Mouse (Mus musculus): ENCODE measurements around the gene Jmjd1c. TPM values are rescaled to one million over a fixed set of nuclear protein-coding genes. Genes with fewer than 3 reads are reported as not detected.
A peak's percentile ranks its signal among the peaks of the same experiment; 100 is the strongest.

Gene Jmjd1c
- polyA plus RNA-seq, 1 experiment from 2014 or later, result 40.3 TPM

- Histone ChIP-seq H3K9ac (no peak overlapping the region), H3K27ac (peak overlapping the region; percentile 77), H3K27me3 (replicated peaks) (no peaks in the 10 kb centered on the region), H3K4me3 (replicated peaks) (peak overlapping the region; percentile 34), H3K4me1 (peaks cover 10% of the 10 kb centered on the region; the same call in 1 of the 2 replicates), H3K9me3 (no peaks in the 10 kb centered on the region), H3K4me2 (peak overlapping the region; percentile 52), H3K36me3 (no peaks in the 10 kb centered on the region)
- ATAC-seq (ENCODE audit: insufficient read depth, low FRiP score, low read depth), result no peak
Observed at GRCm38 (mm10) chr10:67186489-67186888, 90.6 kb downstream of the Jmjd1c start.

- 6% methylated on average over 5 of the region's 5 CpGs for WGBS
- Histone ChIP-seq H3K4me2 (peak overlapping the region; percentile 52), H3K9me3 (no peaks in the 10 kb centered on the region), H3K4me1 (peaks cover 10% of the 10 kb centered on the region; the same call in 1 of the 2 replicates), H3K36me3 (no peaks in the 10 kb centered on the region), H3K27me3 (replicated peaks) (no peaks in the 10 kb centered on the region), H3K9ac (no peak overlapping the region), H3K4me3 (replicated peaks) (peak overlapping the region; percentile 34), H3K27ac (peak overlapping the region; percentile 77)
- no peak for ATAC-seq (ENCODE audit: insufficient read depth, low FRiP score, low read depth)
Observed at GRCm38 (mm10) chr10:67187001-67187453, 91.1 kb downstream of the Jmjd1c start.

GRCm38 (mm10) chr10:67187952-67188351 is 92.0 kb downstream of the Jmjd1c start:
- ATAC-seq (ENCODE audit: insufficient read depth, low FRiP score, low read depth), result no peak
- peaks cover 2% of the 10 kb centered on the region; the same call in 1 of the 2 replicates for H3K36me3 ChIP-seq
- peaks cover 5% of the 10 kb centered on the region; the same call in 1 of the 2 replicates for H3K4me1 ChIP-seq
- H3K4me2 ChIP-seq, result peak overlapping the region; percentile 52
- 63% methylated on average over 2 of the region's 2 CpGs for WGBS
- no peak overlapping the region for H3K27ac ChIP-seq
- H3K9ac ChIP-seq, result no peak overlapping the region
- H3K9me3 ChIP-seq, result no peaks in the 10 kb centered on the region
- peak overlapping the region; percentile 19; the same call in 1 of the 2 replicates for H3K4me3 ChIP-seq (replicated peaks)
- no peaks in the 10 kb centered on the region for H3K27me3 ChIP-seq (replicated peaks)

GRCm38 (mm10) chr10:67189057-67189456 is 93.1 kb downstream of the Jmjd1c start:
- Histone ChIP-seq H3K9ac (no peak overlapping the region), H3K9me3 (no peaks in the 10 kb centered on the region), H3K36me3 (peaks cover 2% of the 10 kb centered on the region; the same call in 1 of the 2 replicates), H3K27me3 (replicated peaks) (no peaks in the 10 kb centered on the region), H3K4me2 (0 out of 2 replicates have a peak overlapping the region, but pooled peaks have one; percentile 9), H3K4me3 (replicated peaks) (no peak overlapping the region), H3K4me1 (peaks cover 3% of the 10 kb centered on the region; the same call in 1 of the 2 replicates), H3K27ac (no peak overlapping the region)
- ATAC-seq (ENCODE audit: insufficient read depth, low FRiP score, low read depth), result no peak

- ATAC-seq (ENCODE audit: insufficient read depth, low FRiP score, low read depth), result no peak
- peaks cover 2% of the 10 kb centered on the region; the same call in 1 of the 2 replicates for H3K36me3 ChIP-seq
- no peak overlapping the region for H3K9ac ChIP-seq
- no peaks in the 10 kb centered on the region for H3K9me3 ChIP-seq
- no peaks in the 10 kb centered on the region for H3K4me1 ChIP-seq
- no peaks in the 10 kb centered on the region for H3K27me3 ChIP-seq (replicated peaks)
- WGBS, result 55% methylated on average over 1 of the region's 1 CpGs
- H3K4me2 ChIP-seq, result no peak overlapping the region
- no peak overlapping the region for H3K27ac ChIP-seq
- H3K4me3 ChIP-seq (replicated peaks), result no peak overlapping the region
Observed at GRCm38 (mm10) chr10:67190261-67190660, 94.3 kb downstream of the Jmjd1c start.

GRCm38 (mm10) chr10:67192366-67192765 is 96.4 kb downstream of the Jmjd1c start:
- no peak for ATAC-seq (ENCODE audit: insufficient read depth, low FRiP score, low read depth)
- no peaks in the 10 kb centered on the region for H3K27me3 ChIP-seq (replicated peaks)
- H3K4me3 ChIP-seq (replicated peaks), result no peak overlapping the region
- no peaks in the 10 kb centered on the region for H3K4me1 ChIP-seq
- no peak overlapping the region for H3K4me2 ChIP-seq
- H3K27ac ChIP-seq, result no peak overlapping the region
- peaks cover 2% of the 10 kb centered on the region; the same call in 1 of the 2 replicates for H3K36me3 ChIP-seq
- H3K9me3 ChIP-seq, result no peaks in the 10 kb centered on the region
- H3K9ac ChIP-seq, result no peak overlapping the region
- WGBS, result 82% methylated on average over 3 of the region's 3 CpGs

- Histone ChIP-seq H3K36me3 (peaks cover 2% of the 10 kb centered on the region; the same call in 1 of the 2 replicates), H3K9me3 (no peaks in the 10 kb centered on the region), H3K27me3 (replicated peaks) (no peaks in the 10 kb centered on the region), H3K4me3 (replicated peaks) (no peak overlapping the region), H3K4me1 (no peaks in the 10 kb centered on the region), H3K9ac (no peak overlapping the region), H3K27ac (peak overlapping the region; percentile 1; the same call in 1 of the 2 replicates), H3K4me2 (no peak overlapping the region)
- 50% methylated on average over 3 of the region's 3 CpGs for WGBS
- ATAC-seq (ENCODE audit: insufficient read depth, low FRiP score, low read depth), result no peak
Observed at GRCm38 (mm10) chr10:67193003-67193652, 97.2 kb downstream of the Jmjd1c start.

GRCm38 (mm10) chr10:67194046-67194445 is 98.1 kb downstream of the Jmjd1c start:
- Histone ChIP-seq H3K36me3 (peaks cover 2% of the 10 kb centered on the region; the same call in 1 of the 2 replicates), H3K9me3 (no peaks in the 10 kb centered on the region), H3K27me3 (replicated peaks) (no peaks in the 10 kb centered on the region), H3K9ac (no peak overlapping the region), H3K27ac (no peak overlapping the region), H3K4me3 (replicated peaks) (no peak overlapping the region), H3K4me1 (no peaks in the 10 kb centered on the region), H3K4me2 (no peak overlapping the region)
- ATAC-seq (ENCODE audit: insufficient read depth, low FRiP score, low read depth), result no peak
- WGBS, result 84% methylated on average over 3 of the region's 3 CpGs

GRCm38 (mm10) chr10:67195671-67196070 is 99.7 kb downstream of the Jmjd1c start:
- no peak overlapping the region for H3K9ac ChIP-seq
- no peak overlapping the region for H3K4me3 ChIP-seq (replicated peaks)
- no peak for ATAC-seq (ENCODE audit: insufficient read depth, low FRiP score, low read depth)
- H3K4me1 ChIP-seq, result no peaks in the 10 kb centered on the region
- no peak overlapping the region for H3K27ac ChIP-seq
- peaks cover 2% of the 10 kb centered on the region; the same call in 1 of the 2 replicates for H3K36me3 ChIP-seq
- H3K4me2 ChIP-seq, result no peak overlapping the region
- H3K9me3 ChIP-seq, result no peaks in the 10 kb centered on the region
- no peaks in the 10 kb centered on the region for H3K27me3 ChIP-seq (replicated peaks)
- 97% methylated on average over 1 of the region's 1 CpGs for WGBS

GRCm38 (mm10) chr10:67197186-67197585 is 101.3 kb downstream of the Jmjd1c start:
- no peaks in the 10 kb centered on the region for H3K4me1 ChIP-seq
- no peak overlapping the region for H3K4me3 ChIP-seq (replicated peaks)
- 81% methylated on average over 4 of the region's 4 CpGs for WGBS
- H3K27me3 ChIP-seq (replicated peaks), result no peaks in the 10 kb centered on the region
- H3K9me3 ChIP-seq, result no peaks in the 10 kb centered on the region
- H3K9ac ChIP-seq, result no peak overlapping the region
- no peak for ATAC-seq (ENCODE audit: insufficient read depth, low FRiP score, low read depth)
- peaks cover 2% of the 10 kb centered on the region; the same call in 1 of the 2 replicates for H3K36me3 ChIP-seq
- no peak overlapping the region for H3K27ac ChIP-seq
- H3K4me2 ChIP-seq, result no peak overlapping the region

- ATAC-seq (ENCODE audit: insufficient read depth, low FRiP score, low read depth), result no peak
- Histone ChIP-seq H3K36me3 (no peaks in the 10 kb centered on the region), H3K4me3 (replicated peaks) (no peak overlapping the region), H3K4me2 (no peak overlapping the region), H3K27ac (no peak overlapping the region), H3K9ac (no peak overlapping the region), H3K9me3 (no peaks in the 10 kb centered on the region), H3K4me1 (no peaks in the 10 kb centered on the region), H3K27me3 (replicated peaks) (no peaks in the 10 kb centered on the region)
- WGBS, result 69% methylated on average over 2 of the region's 2 CpGs
Observed at GRCm38 (mm10) chr10:67197829-67198228, 101.9 kb downstream of the Jmjd1c start.

GRCm38 (mm10) chr10:67201769-67202168 is 105.8 kb downstream of the Jmjd1c start:
- H3K4me2 ChIP-seq, result no peak overlapping the region
- no peak for ATAC-seq (ENCODE audit: insufficient read depth, low FRiP score, low read depth)
- no peaks in the 10 kb centered on the region for H3K9me3 ChIP-seq
- no peak overlapping the region for H3K9ac ChIP-seq
- no peaks in the 10 kb centered on the region for H3K36me3 ChIP-seq
- no peak overlapping the region for H3K27ac ChIP-seq
- H3K4me3 ChIP-seq (replicated peaks), result no peak overlapping the region
- no peaks in the 10 kb centered on the region; the same call in 1 of the 2 replicates for H3K4me1 ChIP-seq
- H3K27me3 ChIP-seq (replicated peaks), result no peaks in the 10 kb centered on the region
